Mouse (Mus musculus) small intestine, adult 2 months (tissue): Measurements from ENCODE around the gene H2-T24.

Experiments used
- CTCF ChIP-seq: fragments of 200-500 bp; IDR thresholded peaks from 2 replicates; pipeline ENCODE4 v1.5.1; 2012; ENCODE audit warnings: low read depth, mild to moderate bottlenecking, control low read depth, inconsistent platforms, low read length, moderate library complexity, mixed read lengths; ENCODE audit not compliant: insufficient replicate concordance, insufficient read length; ENCODE audit errors: extremely low read depth
- POLR2A ChIP-seq: fragments of 200-500 bp; IDR thresholded peaks from 2 replicates; pipeline ENCODE4 v1.6.1; 2012; ENCODE audit warnings: low read depth, mild to moderate bottlenecking, control low read depth, inconsistent platforms, low read length, moderate library complexity

DNA sequence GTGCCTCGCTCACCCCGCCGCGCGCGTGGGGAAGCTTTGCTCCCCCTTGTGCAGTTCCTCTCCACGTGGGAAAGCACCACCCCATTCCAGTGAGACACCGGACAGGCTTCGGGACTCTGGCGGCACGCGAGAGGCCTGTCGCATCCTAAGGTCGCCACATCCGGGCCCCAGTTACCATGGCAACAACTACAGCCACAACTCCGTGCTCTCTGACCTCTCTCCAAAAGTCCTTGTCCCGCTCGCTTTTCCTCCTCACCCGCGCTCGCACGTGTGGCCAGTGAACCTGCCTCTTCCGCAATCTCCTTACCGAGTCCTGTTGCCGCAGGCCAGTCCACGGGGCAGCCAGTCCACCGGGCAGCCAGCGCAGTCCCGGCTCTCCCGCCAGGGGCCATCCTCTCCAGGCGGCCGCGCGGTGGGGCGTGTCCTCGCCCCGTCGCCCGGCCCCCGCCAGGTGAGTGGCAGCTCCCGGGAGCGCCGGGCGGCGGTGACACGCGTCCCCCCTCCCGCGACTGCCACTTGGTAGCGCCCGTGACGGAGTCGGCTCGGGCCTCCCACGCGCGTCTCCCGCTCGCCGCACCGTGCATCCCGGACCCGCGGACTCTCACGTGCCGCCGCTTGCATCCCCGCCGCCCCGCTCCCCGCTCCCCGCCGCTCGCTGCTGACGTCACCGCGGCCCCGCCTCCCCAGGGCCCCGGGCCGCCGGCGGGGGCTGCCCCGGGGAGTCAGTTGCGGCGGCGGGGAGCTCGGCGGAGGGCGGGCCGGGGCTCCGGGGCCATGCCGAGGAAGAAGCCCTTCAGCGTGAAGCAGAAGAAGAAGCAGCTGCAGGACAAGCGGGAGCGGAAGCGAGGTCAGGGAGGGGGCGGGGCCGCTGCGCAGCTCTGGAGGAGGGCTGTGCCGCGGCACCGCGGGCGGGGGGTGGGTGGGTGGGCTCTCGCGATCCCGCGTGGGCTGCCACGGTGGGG is 40.7 kb downstream of the H2-T24 start, which contains the start of the genes Gnl1 and Prr3:
- no peak for TF ChIP-seq CTCF
- TF ChIP-seq POLR2A, result peak; percentile 22; the same call in 1 of the 2 replicates
